Mouse (Mus musculus): ENCODE results near the gene 2010003K11Rik. TPM values are rescaled to one million over a fixed set of nuclear protein-coding genes. Genes with fewer than 3 reads are reported as not detected.

Gene 2010003K11Rik
- total and polyA plus RNA-seq, 3 experiments: not detected

GRCm38 (mm10) chr19:4447445-4447844 is 50.9 kb downstream of the 2010003K11Rik start:
- Histone ChIP-seq H3K4me3 (replicated peaks in 1 of 3; ENCODE audit: low read depth in 2 of 3, low read length in 2 of 3, poor library complexity in 1 of 3) (no peak overlapping the region), H3K9ac (ENCODE audit: insufficient read depth, low read depth) (no peak overlapping the region), H3K9me3 (replicated peaks; ENCODE audit: low read length) (no peaks in the 10 kb centered on the region), H3K27me3 (replicated peaks) (no peaks in the 10 kb centered on the region), H3K4me2 (ENCODE audit: insufficient read depth, low read depth, poor library complexity, severe bottlenecking) (no peak overlapping the region), H3K27ac (ENCODE audit: insufficient read depth, low read depth) (no peak overlapping the region), H3K4me1 (ENCODE audit: control insufficient read depth in 1 of 2, insufficient read depth in 2 of 2) (peaks cover 3 to 12% of the 10 kb centered on the region in 2 experiments; a peak in 2 of 4 replicates), H3K79me2 (replicated peaks; ENCODE audit: control insufficient read depth, extremely low read depth, insufficient read depth, poor library complexity, severe bottlenecking) (no peaks in the 10 kb centered on the region), H3K36me3 (replicated peaks in 1 of 2; ENCODE audit: control insufficient read depth in 1 of 2, insufficient read depth in 1 of 2, low read length in 1 of 2) (peaks cover 0 to 21% of the 10 kb centered on the region in 2 experiments)
- no peak for DNase-seq (ENCODE audit: extremely low read depth)
- in situ Hi-C loops (cut with MboI; ENCODE audit: low pct_ligation_motif_present, low pct_unique_long_range_greater_than_20kb, low sequenced_read_pairs): no loop called here
- TF ChIP-seq MEF2A (IDR thresholded peaks at IDR 0.05; ENCODE audit: borderline replicate concordance, low read depth, low read length) (no peak), E2F4 (IDR thresholded peaks at IDR 0.05; ENCODE audit: insufficient replicate concordance, low read depth, low read length) (no peak), RAD21 (IDR thresholded peaks at IDR 0.05; ENCODE audit: low read depth, low read length) (no peak), CTCF (conservative IDR thresholded peaks at IDR 0.05 in 1 of 2, IDR thresholded peaks at IDR 0.05 in 1 of 2; ENCODE audit: low read depth in 2 of 2, low read length in 2 of 2) (no peak), SIN3A (IDR thresholded peaks at IDR 0.05; ENCODE audit: low read length) (no peak), RCOR1 (conservative IDR thresholded peaks at IDR 0.05; ENCODE audit: low read depth, low read length) (no peak), MAZ (IDR thresholded peaks at IDR 0.05; ENCODE audit: low read depth, low read length) (no peak), EP300 (IDR thresholded peaks at IDR 0.05; ENCODE audit: low read length) (no peak), NRF1 (IDR thresholded peaks at IDR 0.05; ENCODE audit: low read depth, low read length) (no peak), MAFK (IDR thresholded peaks at IDR 0.05; ENCODE audit: insufficient replicate concordance, low read length) (no peak), POLR2A (IDR thresholded peaks at IDR 0.05; ENCODE audit: low read depth, low read length) (no peak), GABPA (IDR thresholded peaks at IDR 0.05; ENCODE audit: insufficient replicate concordance, low read depth, low read length) (no peak), ZC3H11A (IDR thresholded peaks at IDR 0.05; ENCODE audit: low read depth, low read length) (no peak)
- dilution Hi-C loops (cut with MboI; ENCODE audit: extremely low pct_ligation_motif_present, extremely low pct_unique_long_range_greater_than_20kb, low sequenced_read_pairs): no loop called here

Other genes starting within 250 kb of the 2010003K11Rik start
- 30.0 and 33.4 TPM in 2 replicates for gene Ssh3, start 229.4 kb downstream of the 2010003K11Rik start, total RNA-seq (2012; rRNA removed)
- 5.6 and 6.9 TPM in 2 replicates for gene Ssh3, start 229.4 kb downstream of the 2010003K11Rik start, total RNA-seq (2014; rRNA removed)
- 12.3 and 13.2 TPM in 2 replicates for gene Ssh3, start 229.4 kb downstream of the 2010003K11Rik start, polyA plus RNA-seq (2012; ENCODE audit: insufficient read length, low read depth)
- gene Ankrd13d, start 215.4 kb downstream of the 2010003K11Rik start, total RNA-seq (2012; rRNA removed): 53.6 and 55.1 TPM in 2 replicates
- 3.8 and 5.6 TPM in 2 replicates for gene Ankrd13d, start 215.4 kb downstream of the 2010003K11Rik start, total RNA-seq (2014; rRNA removed)
- 13.2 and 17.3 TPM in 2 replicates for gene Ankrd13d, start 215.4 kb downstream of the 2010003K11Rik start, polyA plus RNA-seq (2012; ENCODE audit: insufficient read length, low read depth)
- 196 and 203 TPM in 2 replicates for gene Grk2, start 192.4 kb downstream of the 2010003K11Rik start, total RNA-seq (2012; rRNA removed)
- 118 and 119 TPM in 2 replicates for gene Grk2, start 192.4 kb downstream of the 2010003K11Rik start, total RNA-seq (2014; rRNA removed)
- 191 and 193 TPM in 2 replicates for gene Grk2, start 192.4 kb downstream of the 2010003K11Rik start, polyA plus RNA-seq (2012; ENCODE audit: insufficient read length, low read depth)
- 17.3 and 21.7 TPM in 2 replicates for gene Kdm2a, start 100.3 kb downstream of the 2010003K11Rik start, total RNA-seq (2012; rRNA removed)
- gene Kdm2a, start 100.3 kb downstream of the 2010003K11Rik start, total RNA-seq (2014; rRNA removed): 18.0 and 23.1 TPM in 2 replicates
- 43.7 and 51.9 TPM in 2 replicates for gene Kdm2a, start 100.3 kb downstream of the 2010003K11Rik start, polyA plus RNA-seq (2012; ENCODE audit: insufficient read length, low read depth)
- gene Rhod, start 59.2 kb downstream of the 2010003K11Rik start, total RNA-seq (2012; rRNA removed): 14.9 and 19.3 TPM in 2 replicates
- 16.6 and 20.1 TPM in 2 replicates for gene Rhod, start 59.2 kb downstream of the 2010003K11Rik start, total RNA-seq (2014; rRNA removed)
- gene Rhod, start 59.2 kb downstream of the 2010003K11Rik start, polyA plus RNA-seq (2012; ENCODE audit: insufficient read length, low read depth): 14.4 and 15.3 TPM in 2 replicates
- gene Syt12, start 21.1 kb downstream of the 2010003K11Rik start, total RNA-seq (2012; rRNA removed): 0.04 and 0.17 TPM in 2 replicates
- not detected in 2 replicates for gene Syt12, start 21.1 kb downstream of the 2010003K11Rik start, total RNA-seq (2014; rRNA removed)
- 0.16 and 0.50 TPM in 2 replicates for gene Syt12, start 21.1 kb downstream of the 2010003K11Rik start, polyA plus RNA-seq (2012; ENCODE audit: insufficient read length, low read depth)
- 9.2 and 10.7 TPM in 2 replicates for gene Pcx, start 11.9 kb upstream of the 2010003K11Rik start, total RNA-seq (2012; rRNA removed)
- 7.3 and 7.7 TPM in 2 replicates for gene Pcx, start 11.9 kb upstream of the 2010003K11Rik start, total RNA-seq (2014; rRNA removed)
- gene Pcx, start 11.9 kb upstream of the 2010003K11Rik start, polyA plus RNA-seq (2012; ENCODE audit: insufficient read length, low read depth): 13.6 and 14.2 TPM in 2 replicates
- gene Lrfn4, start 117.1 kb upstream of the 2010003K11Rik start, total RNA-seq (2012; rRNA removed): 2.0 and 2.3 TPM in 2 replicates
- gene Lrfn4, start 117.1 kb upstream of the 2010003K11Rik start, total RNA-seq (2014; rRNA removed): 0.59 and 0.75 TPM in 2 replicates
- 1.7 and 1.9 TPM in 2 replicates for gene Lrfn4, start 117.1 kb upstream of the 2010003K11Rik start, polyA plus RNA-seq (2012; ENCODE audit: insufficient read length, low read depth)
- gene Rce1, start 127.1 kb upstream of the 2010003K11Rik start, total RNA-seq (2012; rRNA removed): 32.9 and 33.0 TPM in 2 replicates
- gene Rce1, start 127.1 kb upstream of the 2010003K11Rik start, total RNA-seq (2014; rRNA removed): 51.4 and 52.1 TPM in 2 replicates
- gene Rce1, start 127.1 kb upstream of the 2010003K11Rik start, polyA plus RNA-seq (2012; ENCODE audit: insufficient read length, low read depth): 36.9 and 45.3 TPM in 2 replicates
- gene Gm960, start 200.1 kb upstream of the 2010003K11Rik start, total RNA-seq (2012; rRNA removed): 0.38 and 0.67 TPM in 2 replicates
- gene Gm960, start 200.1 kb upstream of the 2010003K11Rik start, total RNA-seq (2014; rRNA removed): not detected in 2 replicates
- not detected in 2 replicates for gene Gm960, start 200.1 kb upstream of the 2010003K11Rik start, polyA plus RNA-seq (2012; ENCODE audit: insufficient read length, low read depth)
- 2.3 and 2.7 TPM in 2 replicates for gene Sptbn2, start 212.6 kb upstream of the 2010003K11Rik start, total RNA-seq (2012; rRNA removed)
- 0.08 and 0.15 TPM in 2 replicates for gene Sptbn2, start 212.6 kb upstream of the 2010003K11Rik start, total RNA-seq (2014; rRNA removed)
- 0.24 and 0.72 TPM in 2 replicates for gene Sptbn2, start 212.6 kb upstream of the 2010003K11Rik start, polyA plus RNA-seq (2012; ENCODE audit: insufficient read length, low read depth)